Mouse (Mus musculus) liver, embryonic 13.5 days (tissue): ENCODE data around the gene Tmem189. TPM values are rescaled to one million over a fixed set of nuclear protein-coding genes. Genes with fewer than 3 reads are reported as not detected.

Experiments used
- ATAC-seq: fragments of 200-750 bp; cut with Nextera tagmentation; 2 replicates; pipeline ENCODE4 v1.8.0; 2017; ENCODE audit warnings: low read depth, mild to moderate bottlenecking, moderate number of reproducible peaks, moderate library complexity
- DNase-seq: peaks from one replicate; pipeline ENCODE4 v3.0.0; 2022
- H3K27ac ChIP-seq: fragments of 300-500 bp; sonication (generic); 2 replicates; pipeline ENCODE4 v1.5.1; 2015; ENCODE audit warnings: moderate library complexity, mild to moderate bottlenecking, inconsistent platforms
- H3K27me3 ChIP-seq: fragments of 300-500 bp; sonication (generic); 2 replicates; pipeline ENCODE4 v1.6.1; 2015; ENCODE audit warnings: mild to moderate bottlenecking, inconsistent platforms
- H3K36me3 ChIP-seq: fragments of 300-500 bp; sonication (generic); 2 replicates; pipeline ENCODE4 v1.6.1; 2015; ENCODE audit warnings: mild to moderate bottlenecking, inconsistent platforms
- H3K4me1 ChIP-seq: fragments of 300-500 bp; sonication (generic); replicated peaks from 2 replicates; pipeline ENCODE4 v1.6.1; 2015; ENCODE audit warnings: inconsistent platforms
- H3K4me2 ChIP-seq: fragments of 300-500 bp; sonication (generic); 2 replicates; pipeline ENCODE4 v1.6.1; 2015; ENCODE audit warnings: inconsistent platforms, mild to moderate bottlenecking, moderate library complexity
- H3K4me3 ChIP-seq: fragments of 300-500 bp; sonication (generic); replicated peaks from 2 replicates; pipeline ENCODE4 v1.5.1; 2015; ENCODE audit warnings: mild to moderate bottlenecking, inconsistent platforms
- H3K9ac ChIP-seq: fragments of 300-500 bp; sonication (generic); 2 replicates; pipeline ENCODE4 v1.6.1; 2015; ENCODE audit warnings: mild to moderate bottlenecking, inconsistent platforms
- H3K9me3 ChIP-seq: fragments of 300-500 bp; sonication (generic); replicated peaks from 2 replicates; pipeline ENCODE4 v1.6.1; 2016; ENCODE audit warnings: inconsistent platforms
- WGBS: fragments of 180-500 bp; shearing (Covaris S2); methylation state at CpG from one replicate; pipeline ENCODE4 v1.1.7; 2015; ENCODE audit not compliant: insufficient replicate concordance; 5-methylcytosine and 5-hydroxymethylcytosine counted together
- polyA plus RNA-seq: library from polyadenylated mRNA; unstranded; fragments of >200 nt; fragmentation: Nextera tagmentation; extraction: Ambion mirVana; gene quantifications from 2 replicates; pipeline ENCODE4 v1.2.1, GENCODE M21; 2015

The Tmem189 gene
- polyA plus RNA-seq, 1 experiment from 2014 or later = 16.1 TPM

- H3K9ac ChIP-seq = no peak overlapping the region
- no peak overlapping the region for H3K4me2 ChIP-seq
- H3K36me3 ChIP-seq = no peaks in the 10 kb centered on the region
- H3K27me3 ChIP-seq = peaks cover 12% of the 10 kb centered on the region; the same call in 1 of the 2 replicates
- H3K9me3 ChIP-seq = no peaks in the 10 kb centered on the region
- H3K4me1 ChIP-seq = peaks cover 13% of the 10 kb centered on the region
- ATAC-seq (peak; percentile 79), DNase-seq (peak; percentile 74)
- 1% methylated on average over 13 of the region's 13 CpGs for whole genome bisulfite sequencing
- H3K27ac ChIP-seq = no peak overlapping the region
- no peak overlapping the region for H3K4me3 ChIP-seq
Observed at GRCm38 (mm10) chr2:167679902-167680430, 9.7 kb downstream of the Tmem189 start.

GRCm38 (mm10) chr2:167678600-167678999 is 11.0 kb downstream of the Tmem189 start:
- no peak overlapping the region for H3K27ac ChIP-seq
- ATAC-seq (no peak), DNase-seq (no peak)
- WGBS = 40% methylated on average over 5 of the region's 5 CpGs
- H3K27me3 ChIP-seq = peaks cover 12% of the 10 kb centered on the region; the same call in 1 of the 2 replicates
- no peak overlapping the region for H3K4me3 ChIP-seq
- no peaks in the 10 kb centered on the region for H3K9me3 ChIP-seq
- H3K36me3 ChIP-seq = no peaks in the 10 kb centered on the region
- no peak overlapping the region for H3K9ac ChIP-seq
- no peak overlapping the region for H3K4me2 ChIP-seq
- H3K4me1 ChIP-seq = peaks cover 17% of the 10 kb centered on the region

- DNase-seq = no peak
- 35% methylated on average over 14 of the region's 14 CpGs for WGBS
- ATAC-seq = no peak
Observed at GRCm38 (mm10) chr2:167675120-167675909, 14.3 kb downstream of the Tmem189 start.

GRCm38 (mm10) chr2:167672212-167672685 is 17.4 kb downstream of the Tmem189 start:
- Histone ChIP-seq H3K4me1 (peaks cover 35% of the 10 kb centered on the region), H3K36me3 (no peaks in the 10 kb centered on the region), H3K27me3 (peaks cover 15% of the 10 kb centered on the region), H3K27ac (peak overlapping the region; percentile 85), H3K9me3 (no peaks in the 10 kb centered on the region), H3K9ac (peak overlapping the region; percentile 55; the same call in 1 of the 2 replicates), H3K4me3 (peak overlapping the region; percentile 12), H3K4me2 (peak overlapping the region; percentile 45)
- peak; percentile 93 for ATAC-seq
- WGBS = 12% methylated on average over 13 of the region's 13 CpGs
- DNase-seq = peak; percentile 71

More at GRCm38 (mm10) chr2:167675120-167675909, 14.3 kb downstream of the Tmem189 start:
- no peak overlapping the region for H3K27ac ChIP-seq
- H3K4me2 ChIP-seq = no peak overlapping the region
- peaks cover 42% of the 10 kb centered on the region for H3K4me1 ChIP-seq
- H3K27me3 ChIP-seq = peaks cover 12% of the 10 kb centered on the region; the same call in 1 of the 2 replicates
- H3K36me3 ChIP-seq = no peaks in the 10 kb centered on the region
- no peak overlapping the region for H3K9ac ChIP-seq
- H3K4me3 ChIP-seq = no peak overlapping the region
- H3K9me3 ChIP-seq = no peaks in the 10 kb centered on the region

- peak overlapping the region; percentile 3; the same call in 1 of the 2 replicates for H3K9ac ChIP-seq
- peak overlapping the region; percentile 45 for H3K4me2 ChIP-seq
- ATAC-seq (no peak), DNase-seq (no peak)
- H3K27me3 ChIP-seq = peaks cover 14% of the 10 kb centered on the region
- H3K27ac ChIP-seq = peak overlapping the region; percentile 85; the same call in 1 of the 2 replicates
- H3K4me1 ChIP-seq = peaks cover 35% of the 10 kb centered on the region
- 80% methylated on average over 5 of the region's 5 CpGs for WGBS
- H3K4me3 ChIP-seq = 0 out of 2 replicates have a peak overlapping the region, but pooled peaks have one; percentile 12
- no peaks in the 10 kb centered on the region for H3K36me3 ChIP-seq
- no peaks in the 10 kb centered on the region for H3K9me3 ChIP-seq
Observed at GRCm38 (mm10) chr2:167671101-167671633, 18.5 kb downstream of the Tmem189 start.

- no peak overlapping the region for H3K9ac ChIP-seq
- 54% methylated on average over 4 of the region's 4 CpGs for WGBS
- no peaks in the 10 kb centered on the region for H3K9me3 ChIP-seq
Observed at GRCm38 (mm10) chr2:167669398-167669797, 20.2 kb downstream of the Tmem189 start.

GRCm38 (mm10) chr2:167668426-167668825 is 21.2 kb downstream of the Tmem189 start:
- Histone ChIP-seq H3K9ac (no peak overlapping the region), H3K4me2 (no peak overlapping the region), H3K4me3 (no peak overlapping the region), H3K27me3 (peaks cover 15% of the 10 kb centered on the region), H3K4me1 (peaks cover 26% of the 10 kb centered on the region), H3K36me3 (no peaks in the 10 kb centered on the region), H3K27ac (no peak overlapping the region), H3K9me3 (no peaks in the 10 kb centered on the region)
- ATAC-seq (no peak), DNase-seq (no peak)
- 74% methylated on average over 5 of the region's 5 CpGs for WGBS

More at GRCm38 (mm10) chr2:167669398-167669797, 20.2 kb downstream of the Tmem189 start:
- peaks cover 32% of the 10 kb centered on the region for H3K4me1 ChIP-seq
- ATAC-seq = no peak
- H3K4me3 ChIP-seq = no peak overlapping the region
- H3K4me2 ChIP-seq = no peak overlapping the region
- H3K36me3 ChIP-seq = no peaks in the 10 kb centered on the region
- no peak overlapping the region for H3K27ac ChIP-seq
- no peak for DNase-seq
- H3K27me3 ChIP-seq = peaks cover 15% of the 10 kb centered on the region

GRCm38 (mm10) chr2:167665972-167666713 is 23.5 kb downstream of the Tmem189 start:
- ATAC-seq (no peak), DNase-seq (no peak)
- Histone ChIP-seq H3K9ac (no peak overlapping the region), H3K36me3 (no peaks in the 10 kb centered on the region), H3K27ac (no peak overlapping the region), H3K27me3 (peaks cover 26% of the 10 kb centered on the region), H3K4me3 (no peak overlapping the region), H3K9me3 (no peaks in the 10 kb centered on the region), H3K4me2 (no peak overlapping the region), H3K4me1 (peaks cover 15% of the 10 kb centered on the region)
- 75% methylated on average over 18 of the region's 18 CpGs for WGBS

GRCm38 (mm10) chr2:167662713-167663112 is 26.9 kb downstream of the Tmem189 start:
- Histone ChIP-seq H3K9me3 (no peaks in the 10 kb centered on the region), H3K36me3 (no peaks in the 10 kb centered on the region; the same call in 1 of the 2 replicates), H3K4me1 (peaks cover 44% of the 10 kb centered on the region), H3K9ac (peak overlapping the region; percentile 75), H3K27me3 (peaks cover 24% of the 10 kb centered on the region), H3K4me3 (peak overlapping the region; percentile 86; the same call in 1 of the 2 replicates), H3K4me2 (peak overlapping the region; percentile 84), H3K27ac (no peak overlapping the region)
- DNase-seq = no peak
- WGBS = 34% methylated on average over 6 of the region's 6 CpGs
- ATAC-seq = no peak

- under 1% methylated on average over 109 of the region's 110 CpGs for WGBS
- Histone ChIP-seq H3K4me1 (peaks cover 56% of the 10 kb centered on the region), H3K9ac (peak within 1 kb of the TSS; percentile 95)
Observed at GRCm38 (mm10) chr2:167661270-167662203, 28.1 kb downstream of the Tmem189 start, which contains the start of gene Gm20431. Gene Gm20431, minus strand, starts transcription at chr2:167661496.

More at GRCm38 (mm10) chr2:167661270-167662203, 28.1 kb downstream of the Tmem189 start, which contains the start of gene Gm20431:
- no peaks in the 10 kb centered on the region for H3K9me3 ChIP-seq
- H3K27ac ChIP-seq = peak within 1 kb of the TSS; percentile 84
- peak within 1 kb of the TSS; percentile 86 for H3K4me3 ChIP-seq
- H3K4me2 ChIP-seq = peak within 1 kb of the TSS; percentile 97
- DNase-seq (peak; percentile 92), ATAC-seq (peak; percentile 95)
- peaks cover 20% of the 10 kb centered on the region; the same call in 1 of the 2 replicates for H3K27me3 ChIP-seq
- no peaks in the 10 kb centered on the region; the same call in 1 of the 2 replicates for H3K36me3 ChIP-seq
